Mouse (Mus musculus): ENCODE results near the gene Ccdc188.
"Not testable (repeated sequence)": the region's sequence is repeated elsewhere in the genome, so short reads cannot be mapped to it uniquely, and the experiment has no call there.

Gene Ccdc188

GRCm38 (mm10) chr16:18217579-18217978 is at the start of gene Ccdc188:
Gene Ccdc188 (plus strand): TSS chr16:18217879.
- DNase-seq (ENCODE audit: low read depth in 2 of 2, low spot score in 2 of 2) = no peak

DNA sequence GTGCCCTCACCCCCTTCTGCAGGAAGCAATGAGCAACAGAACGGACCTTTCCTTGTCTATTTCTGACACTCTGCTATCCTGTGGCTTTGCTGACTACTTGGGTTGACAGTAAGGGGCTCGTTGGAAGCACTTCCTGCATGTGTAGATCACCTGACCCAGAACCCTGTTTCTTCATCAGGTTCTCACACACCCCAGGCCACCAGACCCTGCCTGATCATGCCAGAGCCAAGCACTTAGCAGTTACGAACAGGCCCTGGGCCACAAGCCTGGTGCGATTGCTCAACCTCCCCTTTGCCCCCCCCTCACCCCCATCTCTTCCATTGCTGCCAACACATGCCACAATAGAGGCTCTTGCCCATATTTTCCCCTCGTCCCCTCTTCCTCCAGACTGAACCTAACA is 48.5 kb upstream of the Ccdc188 start:
- no peak for DNase-seq (ENCODE audit: low read depth in 2 of 2, low spot score in 2 of 2)

DNA sequence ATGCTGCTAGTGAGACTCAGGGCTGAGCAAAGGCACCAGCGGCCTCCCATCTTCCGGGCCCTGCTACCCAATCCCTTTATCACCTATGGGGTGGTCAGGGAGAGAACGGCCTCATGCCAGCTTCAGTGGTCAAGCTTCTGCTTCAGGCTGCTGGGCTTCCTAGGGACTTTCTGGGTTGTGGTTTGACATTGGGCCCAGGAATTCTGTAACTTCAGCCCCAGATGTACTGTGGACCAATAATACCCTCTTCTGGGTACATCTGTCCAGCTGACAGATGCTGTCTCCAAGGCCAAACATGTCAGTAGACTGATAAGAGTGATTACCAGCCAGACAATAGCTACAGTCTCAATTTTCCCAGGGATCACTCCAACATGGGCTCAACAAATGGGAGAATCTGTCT is 47.9 kb upstream of the Ccdc188 start:
- DNase-seq (ENCODE audit: low read depth in 2 of 2, low spot score in 2 of 2) = no peak

GRCm38 (mm10) chr16:18172266-18172855 is 45.3 kb upstream of the Ccdc188 start:
- peak; percentile 50 to 59 for DNase-seq (ENCODE audit: low read depth in 2 of 2, low spot score in 2 of 2)

GRCm38 (mm10) chr16:18173231-18173630 is 44.4 kb upstream of the Ccdc188 start:
- no peak for DNase-seq (ENCODE audit: low read depth in 2 of 2, low spot score in 2 of 2)

- DNase-seq (ENCODE audit: low read depth in 2 of 2, low spot score in 2 of 2) = no peak
Measured at GRCm38 (mm10) chr16:18173788-18174187, 43.9 kb upstream of the Ccdc188 start.

DNA sequence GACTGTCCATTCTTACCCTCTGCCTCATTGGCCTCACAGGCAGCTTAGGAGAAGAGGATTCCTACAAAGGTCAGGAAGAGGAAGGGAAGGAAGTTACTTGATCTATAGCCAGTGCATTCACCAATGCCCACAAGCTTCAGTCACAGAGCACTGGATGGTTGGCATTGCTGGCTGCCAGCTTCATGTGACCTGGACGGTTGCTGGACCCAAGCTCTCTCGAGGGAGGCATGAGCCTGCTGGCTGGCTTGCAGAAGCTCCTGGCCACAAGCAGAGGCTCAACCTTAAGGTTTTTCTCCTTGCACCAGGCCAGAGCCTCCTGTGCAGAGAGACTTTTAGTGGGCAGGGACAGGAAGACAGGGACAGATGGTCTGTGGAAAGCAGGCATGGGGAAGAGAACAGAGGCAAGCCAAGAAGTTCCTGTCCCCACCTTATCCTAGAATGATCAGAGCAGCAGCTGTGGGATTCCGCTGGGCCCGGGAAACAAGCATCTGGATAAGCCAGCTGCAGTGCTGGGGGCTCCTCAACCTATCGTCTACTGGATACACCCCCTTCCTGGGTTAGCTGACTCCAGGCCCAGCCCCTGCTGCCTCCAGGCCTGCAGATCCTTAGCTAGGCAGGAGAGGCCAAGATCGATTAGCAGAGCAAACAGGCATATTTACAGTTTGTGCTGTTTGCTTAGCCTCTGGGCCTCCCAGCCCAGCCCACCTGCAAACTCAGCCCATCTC is 41.7 kb upstream of the Ccdc188 start:
- no peak for DNase-seq (ENCODE audit: low read depth in 2 of 2, low spot score in 2 of 2)

DNA sequence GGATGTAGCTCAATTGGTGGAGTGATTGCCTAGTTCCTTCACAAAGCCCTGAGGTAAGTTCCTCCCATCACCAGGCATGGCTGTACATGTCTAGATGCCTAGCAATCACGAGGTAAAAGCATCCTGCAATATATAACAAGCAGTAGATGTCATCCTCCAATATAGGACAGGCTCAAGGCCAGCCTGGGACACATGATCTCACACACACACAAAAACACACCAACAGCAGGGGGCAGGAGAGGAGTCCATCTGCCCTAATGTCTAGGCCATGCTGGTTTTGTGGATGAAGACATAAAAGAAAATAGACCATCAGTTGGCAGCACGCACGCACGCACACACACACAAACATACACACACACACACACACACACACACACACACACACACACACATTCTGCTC is 40.9 kb upstream of the Ccdc188 start:
- no peak for DNase-seq (ENCODE audit: low read depth in 2 of 2, low spot score in 2 of 2)

GRCm38 (mm10) chr16:18179591-18179990 is 38.1 kb upstream of the Ccdc188 start:
- no peak for DNase-seq (ENCODE audit: low read depth in 2 of 2, low spot score in 2 of 2)

GRCm38 (mm10) chr16:18181398-18181797 is 36.3 kb upstream of the Ccdc188 start:
- DNase-seq (ENCODE audit: low read depth in 2 of 2, low spot score in 2 of 2) = no peak

GRCm38 (mm10) chr16:18182766-18183165 is 34.9 kb upstream of the Ccdc188 start:
- no peak for DNase-seq (ENCODE audit: low read depth in 2 of 2, low spot score in 2 of 2)

DNA sequence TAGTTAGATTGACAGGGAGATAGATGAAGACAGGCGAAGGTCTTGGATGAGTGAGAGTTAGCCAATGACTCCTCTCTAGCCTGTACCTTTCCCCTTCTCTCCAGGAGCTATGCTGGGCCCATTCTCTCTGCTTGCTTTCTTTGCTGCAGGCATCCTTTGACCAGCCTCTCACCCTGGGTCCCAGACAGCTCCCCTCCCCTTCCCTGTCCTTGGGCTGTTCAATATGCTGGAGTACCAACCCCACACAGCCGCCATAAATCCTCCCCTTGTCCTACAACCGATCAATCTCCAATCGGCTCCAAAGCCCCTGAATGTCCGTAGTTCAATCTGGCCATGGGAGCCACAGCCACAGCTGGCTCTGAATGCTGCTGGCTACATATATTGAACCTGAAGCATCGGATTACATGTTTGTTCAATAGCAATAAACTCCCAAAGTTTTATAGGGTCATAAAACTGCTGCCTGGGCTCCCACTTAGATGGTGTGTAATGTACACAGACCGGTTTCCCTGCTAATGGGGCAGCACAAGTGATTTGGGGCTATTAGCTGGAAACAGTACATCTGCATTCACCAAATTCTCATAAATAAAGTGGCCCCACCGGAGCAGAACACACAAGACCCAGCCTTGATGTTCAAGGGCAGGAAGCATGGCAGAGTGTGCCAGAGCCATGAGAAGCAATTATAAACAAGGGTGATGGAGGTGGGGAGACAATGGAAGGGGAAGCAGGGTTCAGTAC is 31.8 kb upstream of the Ccdc188 start:
- DNase-seq (ENCODE audit: low read depth in 2 of 2, low spot score in 2 of 2) = no peak

DNA sequence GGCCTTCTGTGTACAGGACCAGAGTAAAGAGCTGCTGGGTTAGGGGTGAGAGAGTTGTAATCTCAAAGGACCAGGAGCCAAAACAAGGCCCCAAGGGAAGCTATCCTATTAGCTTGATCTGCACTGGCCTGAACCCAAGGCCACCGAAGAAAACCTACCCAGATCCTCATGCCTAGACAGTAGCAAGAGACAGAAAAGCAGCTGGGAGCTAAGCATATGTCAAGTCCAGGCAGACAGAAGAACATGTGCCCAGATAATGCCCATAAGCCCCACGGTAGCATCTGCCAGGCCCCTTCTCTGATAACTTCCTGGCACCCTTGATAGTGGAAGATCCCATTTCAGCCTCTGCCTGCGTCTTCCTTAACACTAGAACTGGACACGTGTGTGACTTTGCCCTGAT is 30.9 kb upstream of the Ccdc188 start:
- no peak for DNase-seq (ENCODE audit: low read depth in 2 of 2, low spot score in 2 of 2)

- DNase-seq (ENCODE audit: low read depth in 2 of 2, low spot score in 2 of 2) = no peak
Measured at GRCm38 (mm10) chr16:18187221-18187620, 30.5 kb upstream of the Ccdc188 start.

DNA sequence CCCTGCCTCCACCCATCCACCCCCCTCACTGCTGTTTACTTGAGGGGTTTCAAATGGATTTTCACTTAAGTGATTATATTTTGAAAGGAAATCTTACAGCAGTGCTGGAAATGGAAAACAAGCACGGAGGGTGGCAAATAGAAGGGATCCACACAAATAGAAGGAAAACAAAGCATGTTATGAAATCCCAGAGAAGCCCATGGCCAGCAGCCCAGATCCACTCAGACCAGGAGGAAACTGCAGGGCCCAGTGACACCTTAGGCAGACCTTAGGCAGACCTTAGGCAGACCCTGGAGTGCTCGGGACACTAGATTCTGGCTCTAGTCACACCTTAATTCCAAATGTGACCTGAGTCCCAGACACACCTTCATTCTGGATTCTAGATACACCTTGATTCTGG is 26.7 kb upstream of the Ccdc188 start:
- DNase-seq (ENCODE audit: low read depth in 2 of 2, low spot score in 2 of 2) = no peak

GRCm38 (mm10) chr16:18194208-18194985 is 23.3 kb upstream of the Ccdc188 start:
- DNase-seq (ENCODE audit: low read depth in 2 of 2, low spot score in 2 of 2) = no peak

DNA sequence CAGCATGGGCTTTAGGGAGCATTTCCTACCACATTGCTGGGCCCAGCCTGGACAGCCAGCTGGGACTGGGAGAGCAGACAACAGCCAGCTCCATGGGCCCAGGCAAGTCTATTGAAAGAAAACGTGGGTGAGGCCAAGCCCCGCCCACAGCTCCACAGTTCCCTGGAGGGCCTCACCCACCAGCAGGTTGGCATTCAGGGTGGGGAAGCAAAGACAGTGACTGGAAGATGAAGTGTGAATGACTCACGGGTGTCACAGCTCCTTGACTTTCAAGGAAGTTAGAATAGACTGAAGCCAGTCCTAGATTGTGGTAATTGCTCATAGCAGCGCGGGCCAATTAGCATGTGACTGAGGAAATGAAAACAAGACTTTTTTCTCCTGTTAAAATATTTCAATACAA is 22.6 kb upstream of the Ccdc188 start:
- DNase-seq (ENCODE audit: low read depth in 2 of 2, low spot score in 2 of 2) = no peak

DNA sequence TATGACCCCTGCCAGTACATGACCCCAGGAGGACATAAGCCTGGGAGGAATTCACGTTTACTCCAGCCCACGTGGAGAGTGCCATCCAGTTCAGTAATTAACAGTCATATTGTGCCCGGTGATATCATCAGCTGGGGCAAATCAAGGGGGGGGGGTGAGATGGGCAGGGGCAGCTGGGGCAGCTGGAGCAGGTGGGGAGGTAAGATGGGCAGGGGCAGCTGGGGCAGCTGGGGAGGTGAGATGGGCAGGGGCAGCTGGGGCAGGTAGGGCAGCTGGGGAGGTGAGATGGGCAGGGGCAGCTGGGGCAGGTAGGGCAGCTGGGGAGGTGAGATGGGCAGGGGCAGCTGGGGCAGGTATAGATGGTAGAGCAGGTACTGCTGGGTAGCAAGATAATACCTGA is 22.1 kb upstream of the Ccdc188 start:
- not testable (repeated sequence) for DNase-seq (ENCODE audit: low read depth in 2 of 2, low spot score in 2 of 2)

GRCm38 (mm10) chr16:18197881-18198280 is 19.8 kb upstream of the Ccdc188 start:
- DNase-seq (ENCODE audit: low read depth in 2 of 2, low spot score in 2 of 2) = no peak

DNA sequence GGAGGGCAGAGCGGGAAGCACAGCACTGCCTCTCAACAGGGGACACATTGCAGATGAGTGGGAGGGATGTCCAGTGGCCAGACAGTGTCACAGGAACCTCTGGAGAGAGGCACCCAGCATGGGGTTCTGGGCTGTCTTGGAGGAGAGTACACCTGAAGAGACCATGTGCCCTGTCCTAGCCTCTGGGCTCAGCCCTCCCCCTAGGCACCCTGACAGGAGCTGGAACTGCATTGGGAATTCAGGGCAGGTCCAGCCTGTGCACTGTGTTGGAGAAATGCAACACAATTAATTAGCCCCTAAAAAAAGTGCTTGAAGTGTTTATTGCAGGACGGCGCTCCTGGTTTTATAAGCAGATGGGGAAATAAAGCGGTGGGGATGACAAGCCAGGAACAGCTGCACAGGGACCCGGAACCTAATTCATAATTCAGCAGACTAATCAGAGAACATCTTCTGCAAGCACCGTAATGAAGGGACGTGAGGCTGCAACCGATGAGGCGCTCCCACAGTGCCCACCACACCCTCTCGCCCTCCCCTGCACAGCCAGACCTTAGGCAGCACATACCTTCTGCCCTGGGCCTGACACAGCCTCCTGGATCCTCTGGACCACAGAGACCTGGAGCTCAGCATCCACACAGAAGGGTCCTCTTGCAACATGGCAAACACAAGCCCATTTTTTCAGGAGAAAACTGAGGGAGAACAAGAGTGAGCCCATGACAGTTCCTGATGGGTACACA is 19.1 kb upstream of the Ccdc188 start:
- DNase-seq (ENCODE audit: low read depth in 2 of 2, low spot score in 2 of 2) = no peak

DNA sequence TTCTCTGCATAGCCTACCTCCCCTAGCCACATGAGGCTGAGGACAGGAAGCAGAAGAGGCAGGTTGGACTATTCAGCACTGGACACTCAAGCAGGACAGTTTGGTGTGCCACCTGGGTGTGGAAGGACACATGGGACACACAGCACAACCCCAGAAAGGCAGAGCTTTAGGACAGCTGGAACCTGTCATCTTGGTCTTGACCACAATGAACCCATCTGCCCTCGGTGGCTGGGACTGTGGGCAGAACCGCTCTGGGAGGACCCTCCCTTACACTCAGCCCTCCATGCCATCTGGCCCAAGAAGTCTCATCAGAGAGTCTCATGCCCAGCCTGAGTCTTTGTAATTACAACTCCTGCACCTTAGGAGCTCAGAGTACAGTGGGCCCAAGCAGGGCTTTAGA is 17.6 kb upstream of the Ccdc188 start:
- no peak for DNase-seq (ENCODE audit: low read depth in 2 of 2, low spot score in 2 of 2)
